Mouse (Mus musculus): Measurements from ENCODE around the gene Rgl2.

DNA sequence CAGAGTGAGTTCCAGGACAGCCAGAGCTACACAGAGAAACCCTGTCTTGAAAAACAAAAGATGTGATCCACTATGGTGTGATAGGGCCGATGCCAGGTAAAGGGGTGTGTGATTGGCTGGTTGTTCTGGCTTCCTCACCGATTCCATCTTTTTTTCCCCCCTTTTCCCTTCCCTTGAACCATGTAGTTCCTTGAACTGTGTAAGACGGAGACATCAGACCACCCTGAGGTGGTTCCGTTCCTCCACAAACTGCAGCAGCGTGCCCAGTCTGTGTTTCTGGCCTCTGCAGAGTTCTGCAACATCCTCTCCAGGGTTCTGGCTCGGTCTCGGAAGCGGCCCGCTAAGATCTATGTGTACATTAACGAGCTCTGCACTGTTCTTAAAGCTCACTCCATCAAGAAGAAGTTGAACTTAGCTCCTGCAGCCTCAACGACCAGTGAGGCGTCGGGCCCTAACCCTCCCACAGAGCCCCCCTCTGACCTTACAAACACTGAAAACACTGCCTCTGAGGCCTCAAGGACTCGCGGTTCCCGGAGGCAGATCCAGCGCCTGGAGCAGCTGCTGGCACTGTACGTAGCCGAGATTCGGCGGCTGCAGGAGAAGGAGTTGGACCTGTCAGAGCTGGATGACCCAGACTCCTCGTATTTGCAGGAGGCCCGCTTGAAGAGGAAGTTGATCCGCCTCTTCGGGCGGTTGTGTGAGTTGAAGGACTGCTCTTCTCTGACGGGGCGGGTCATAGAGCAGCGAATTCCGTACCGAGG lies 18.1 kb upstream of the Rgl2 start:
- TF ChIP-seq POLR2A (IDR thresholded peaks at IDR 0.05; ENCODE audit: borderline replicate concordance, insufficient read depth, low read length) = no peak
- TF ChIP-seq CTCF (IDR thresholded peaks at IDR 0.05; ENCODE audit: borderline replicate concordance, insufficient read depth, low read depth, low read length) = no peak

Measured in cerebellum, adult 2 months (tissue).